Mouse (Mus musculus) ZHBTc4 (cell line): Measurements from ENCODE around the gene Ufsp2.
A peak's percentile ranks its signal among the peaks of the same experiment; 100 is the strongest.

Experiments used
- DNase-seq: peaks from one replicate; pipeline ENCODE4 v3.0.0-alpha.2; 2011; ENCODE audit warnings: low read depth, low spot score

Gene Ufsp2

GRCm38 (mm10) chr8:46010746-46011680 lies 35.7 kb downstream of the Ufsp2 start:
- peak; percentile 22 for DNase-seq

GRCm38 (mm10) chr8:46022203-46022602 lies 46.9 kb downstream of the Ufsp2 start:
- DNase-seq: no peak

GRCm38 (mm10) chr8:46022758-46023157 lies 47.4 kb downstream of the Ufsp2 start:
- no peak for DNase-seq

- no peak for DNase-seq
Observed at GRCm38 (mm10) chr8:46024392-46024791, 49.1 kb downstream of the Ufsp2 start.

GRCm38 (mm10) chr8:46036217-46036616 lies 60.9 kb downstream of the Ufsp2 start:
- DNase-seq: no peak

- no peak for DNase-seq
Observed at GRCm38 (mm10) chr8:46039666-46040065, 64.3 kb downstream of the Ufsp2 start.

- DNase-seq: no peak
Observed at GRCm38 (mm10) chr8:46040260-46040659, 64.9 kb downstream of the Ufsp2 start.
